Mouse (Mus musculus) c-Kit-positive CD71-positive TER-119-positive erythroid progenitor cells, embryonic 14.5 days (primary cell): Measurements from ENCODE around the gene F5.
"Not testable (repeated sequence)": the region's sequence is repeated elsewhere in the genome, so short reads cannot be mapped to it uniquely, and the experiment has no call there.

ENCODE experiments used
- DNase-seq: peaks from one replicate; pipeline ENCODE4 v3.0.0-alpha.2; 2013; ENCODE audit warnings: low spot score

Gene F5

DNA sequence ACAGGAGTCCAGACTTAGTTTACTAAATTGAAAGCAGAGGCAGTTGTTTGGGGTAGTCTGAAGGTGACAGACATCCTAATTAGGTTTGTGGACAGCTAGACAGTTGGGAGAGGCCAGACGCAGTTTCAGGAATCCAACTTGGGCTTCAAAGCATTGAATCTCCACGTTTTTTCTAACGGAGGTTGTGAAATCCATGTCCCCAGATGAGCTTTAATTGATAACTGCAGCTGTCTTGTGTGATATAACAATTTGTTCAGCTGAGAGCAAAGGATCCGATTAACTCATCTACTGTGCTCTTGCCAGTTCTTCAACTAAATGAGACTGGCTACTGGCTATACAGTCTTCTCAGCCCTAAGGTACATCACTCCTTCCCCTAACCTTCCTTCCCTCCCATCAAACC lies 6.9 kb downstream of the F5 start:
- no peak for DNase-seq

DNA sequence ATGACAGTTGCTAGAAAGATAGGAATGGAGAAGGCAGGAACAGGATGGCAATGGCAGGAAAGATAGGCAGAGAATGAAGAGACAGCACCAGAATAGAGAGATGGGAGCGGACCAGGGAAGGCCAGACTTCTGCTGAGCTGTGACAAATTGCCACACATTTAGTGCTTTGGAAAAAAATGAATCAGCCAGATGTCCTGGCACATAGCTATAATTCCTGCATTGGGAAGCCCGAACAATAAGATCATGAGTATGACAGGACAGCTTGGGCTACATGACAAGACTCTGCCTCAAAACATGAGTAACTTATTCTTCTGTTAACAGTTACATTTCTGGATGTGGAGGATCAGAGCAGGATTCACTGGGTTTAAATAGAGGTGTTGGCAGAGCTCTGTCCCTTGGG lies 8.1 kb downstream of the F5 start:
- DNase-seq = no peak

DNA sequence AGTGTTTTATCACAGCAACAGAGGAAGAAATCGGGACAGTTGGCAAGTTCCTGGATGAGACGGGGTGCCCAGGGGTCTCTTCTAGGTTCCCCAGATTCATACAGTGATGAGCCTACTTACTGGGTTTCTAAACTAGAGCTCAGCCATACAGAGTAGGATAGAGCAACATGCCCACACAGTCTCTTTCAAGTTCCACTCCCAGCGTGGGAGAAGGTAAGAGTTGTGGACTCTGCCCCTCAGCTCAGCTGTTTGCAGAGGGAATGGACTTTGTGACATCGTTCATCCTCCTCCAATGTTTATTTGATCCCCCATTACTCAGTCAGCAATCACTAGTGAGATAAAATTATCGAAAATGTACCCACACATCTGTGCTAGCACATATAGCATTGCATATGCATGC lies 11.1 kb downstream of the F5 start:
- DNase-seq = no peak

DNA sequence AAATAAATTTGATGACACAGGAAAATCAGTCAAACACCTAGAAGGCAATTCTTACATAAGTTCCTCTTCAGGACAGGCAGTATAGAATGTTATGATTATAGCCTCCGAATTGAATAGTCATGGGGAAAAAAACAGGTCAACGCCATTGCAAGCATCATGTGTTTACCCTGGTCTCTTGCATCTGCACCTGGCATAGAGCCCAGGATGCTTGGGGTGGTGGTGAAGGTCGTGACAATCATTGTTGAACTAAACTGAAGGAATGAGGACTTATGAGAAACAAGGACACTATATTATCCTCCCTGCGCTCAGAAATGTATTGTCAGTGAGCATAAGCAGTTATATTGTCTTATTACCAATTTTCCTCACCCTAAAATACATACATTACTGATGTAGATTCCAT lies 17.2 kb downstream of the F5 start:
- DNase-seq = no peak

DNA sequence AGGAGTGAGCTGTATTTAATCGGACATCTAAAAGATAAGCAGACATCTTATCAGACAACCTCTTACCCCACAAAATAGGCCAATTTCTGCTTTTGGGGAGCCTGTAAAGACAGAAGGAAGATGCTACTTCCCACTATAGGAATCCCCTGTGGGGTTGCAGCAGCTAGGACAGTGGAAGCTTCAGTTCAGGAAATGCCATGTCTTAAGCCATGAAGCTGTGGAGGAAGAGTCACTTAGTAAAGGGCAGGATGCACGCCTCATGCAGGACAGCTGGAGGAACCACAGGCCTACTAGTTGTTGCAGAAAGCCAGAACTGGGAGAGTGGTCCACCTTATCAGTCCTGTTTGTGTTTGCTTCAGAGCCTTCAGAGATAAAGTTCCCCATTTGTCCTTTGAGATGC lies 18.8 kb downstream of the F5 start:
- no peak for DNase-seq

DNA sequence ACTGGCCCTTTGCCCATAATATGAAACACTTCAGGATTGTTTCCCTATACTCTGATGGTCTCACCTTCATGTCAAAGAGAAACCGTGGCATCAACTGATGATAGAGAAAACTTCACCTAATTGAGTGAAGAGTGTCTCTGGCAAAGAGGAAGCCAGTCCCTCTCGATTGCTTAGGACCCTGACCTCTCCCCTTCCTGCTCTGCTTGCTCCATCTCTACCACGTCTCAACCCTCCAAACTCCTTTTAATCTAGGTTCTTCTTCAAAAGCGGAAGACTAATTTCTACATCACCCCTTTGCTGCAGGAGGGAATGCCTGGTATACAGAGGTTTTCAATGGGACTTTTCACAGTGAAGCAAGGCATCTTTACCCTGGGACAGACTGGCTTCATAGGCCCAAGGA lies 21.5 kb downstream of the F5 start:
- no peak for DNase-seq

DNA sequence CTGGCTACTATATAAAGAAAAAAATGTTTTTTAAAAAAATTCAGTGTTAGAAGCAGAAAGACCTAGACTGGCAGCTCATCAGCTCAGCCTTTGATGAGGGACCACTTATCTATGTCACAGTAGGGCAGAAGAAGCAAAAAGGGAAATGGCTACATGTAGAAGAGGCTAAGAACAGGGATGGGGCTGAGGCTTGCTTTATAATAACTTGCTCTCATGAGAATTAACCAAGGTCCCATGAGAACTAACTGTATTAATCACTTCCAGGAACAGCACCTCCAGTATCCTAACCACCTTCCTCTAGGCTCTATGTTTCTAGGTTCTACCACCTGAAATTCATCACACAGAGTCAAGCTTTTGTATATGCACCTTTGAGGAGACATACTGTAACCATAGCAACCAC lies 25.2 kb downstream of the F5 start:
- no peak for DNase-seq

DNA sequence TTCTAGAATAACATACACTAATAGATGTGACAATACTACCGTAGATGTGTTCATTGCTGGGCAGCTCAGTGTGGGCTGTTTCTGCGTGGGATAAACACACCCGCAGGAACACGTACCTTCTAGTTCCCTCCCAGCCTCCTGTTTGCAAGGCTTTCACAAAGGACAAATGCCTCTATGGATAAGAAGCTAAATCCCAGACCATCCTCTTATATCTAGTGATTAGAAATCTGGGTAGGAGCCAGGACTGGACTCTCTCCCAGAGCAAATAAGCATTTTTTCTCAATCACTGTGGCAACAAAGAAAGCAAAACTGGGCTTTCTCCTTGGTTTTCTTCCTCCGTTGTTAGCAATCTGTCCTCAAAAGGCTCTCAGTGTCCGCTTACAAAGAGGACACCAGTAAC lies 26.8 kb downstream of the F5 start:
- DNase-seq = no peak

DNA sequence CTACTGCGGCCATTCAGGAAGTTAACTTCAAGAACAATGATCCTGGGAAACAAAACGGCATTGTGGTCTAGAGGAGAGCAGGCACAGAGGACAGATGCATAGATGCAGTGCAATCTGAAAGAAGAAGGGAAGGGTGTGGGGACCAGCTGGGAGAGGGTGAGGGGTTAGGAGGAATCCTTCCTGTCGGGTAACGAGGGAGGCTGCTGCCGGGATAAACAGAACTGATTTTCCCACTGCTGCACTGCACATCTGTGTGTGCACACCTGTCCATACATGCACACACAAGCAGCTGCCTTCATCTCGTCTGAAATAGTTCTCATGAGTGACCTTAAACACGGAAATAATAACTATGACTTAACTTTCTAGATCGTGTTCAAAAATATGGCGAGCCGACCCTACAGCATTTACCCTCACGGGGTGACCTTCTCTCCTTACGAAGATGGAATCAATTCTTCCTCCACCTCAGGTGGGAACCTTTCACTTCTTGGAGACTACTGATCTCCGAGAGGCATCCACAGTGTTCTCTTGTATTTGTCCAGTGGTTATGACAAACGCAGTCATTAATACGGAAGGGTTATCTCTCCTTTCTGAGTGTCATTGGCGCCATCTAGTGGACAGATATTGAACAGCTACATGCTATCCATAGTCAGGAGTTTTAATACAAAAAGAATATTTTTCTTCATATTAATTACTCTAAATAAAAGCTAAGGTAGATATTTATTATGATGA lies 32.7 kb downstream of the F5 start:
- peak; percentile 62 for DNase-seq

DNA sequence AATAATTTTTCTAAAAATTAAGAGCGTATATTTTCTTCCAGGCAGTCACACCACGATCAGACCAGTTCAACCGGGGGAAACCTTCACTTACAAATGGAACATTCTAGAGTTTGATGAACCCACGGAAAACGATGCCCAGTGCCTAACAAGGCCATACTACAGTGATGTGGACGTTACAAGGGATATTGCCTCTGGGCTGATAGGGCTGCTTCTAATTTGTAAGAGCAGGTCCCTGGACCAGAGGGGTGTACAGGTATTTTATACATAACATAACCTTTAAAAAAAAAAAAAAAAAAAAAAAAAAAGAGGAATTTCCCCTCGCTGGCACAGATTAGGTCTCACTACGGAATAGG lies 33.2 kb downstream of the F5 start:
- no peak for DNase-seq

DNA sequence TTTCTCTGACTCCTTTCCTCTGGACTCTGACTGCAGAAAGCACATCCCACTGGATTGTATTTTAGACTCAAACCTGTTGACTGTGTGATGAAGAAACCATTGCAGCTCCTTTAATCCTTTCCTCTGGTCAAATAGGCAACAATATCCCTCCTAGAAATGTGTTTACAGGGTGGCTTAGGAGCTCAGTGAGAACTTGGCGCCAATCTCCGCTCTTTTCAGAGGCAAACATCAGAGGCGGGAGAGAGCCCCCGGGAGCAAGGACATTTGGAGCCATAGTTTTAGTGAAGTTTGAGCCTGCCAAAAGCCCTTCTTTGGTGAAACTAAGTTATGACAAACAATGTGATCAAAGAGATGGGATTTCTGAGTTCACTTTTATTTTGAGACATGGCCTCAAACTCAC lies 33.7 kb downstream of the F5 start:
- no peak for DNase-seq

DNA sequence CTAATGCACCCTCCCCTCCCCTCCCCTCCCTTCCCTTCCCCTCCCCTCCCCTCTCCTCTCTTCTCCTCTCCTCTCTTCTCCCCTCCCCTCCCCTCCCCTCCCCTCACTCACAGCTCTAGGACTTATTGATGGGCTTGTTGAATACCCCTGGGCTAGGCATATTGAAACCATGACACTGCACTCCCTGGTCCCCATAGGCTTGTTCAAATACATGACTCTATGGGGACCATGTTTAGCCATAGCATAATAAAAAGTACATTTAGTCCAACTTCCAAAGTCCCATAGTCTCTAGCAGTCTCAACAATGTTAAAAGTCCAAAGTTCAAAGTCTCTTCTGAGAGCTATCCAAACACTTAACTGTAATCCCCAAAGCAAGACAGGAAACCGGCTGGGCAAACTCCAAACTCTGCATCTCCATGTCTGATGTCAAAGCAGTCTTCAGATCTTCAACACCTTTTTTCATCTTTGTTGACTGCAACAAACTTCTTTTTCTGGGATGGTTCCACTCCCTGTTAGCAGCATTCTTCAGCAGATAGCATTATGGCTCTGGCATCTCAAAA lies 35.4 kb downstream of the F5 start:
- DNase-seq = no peak

DNA sequence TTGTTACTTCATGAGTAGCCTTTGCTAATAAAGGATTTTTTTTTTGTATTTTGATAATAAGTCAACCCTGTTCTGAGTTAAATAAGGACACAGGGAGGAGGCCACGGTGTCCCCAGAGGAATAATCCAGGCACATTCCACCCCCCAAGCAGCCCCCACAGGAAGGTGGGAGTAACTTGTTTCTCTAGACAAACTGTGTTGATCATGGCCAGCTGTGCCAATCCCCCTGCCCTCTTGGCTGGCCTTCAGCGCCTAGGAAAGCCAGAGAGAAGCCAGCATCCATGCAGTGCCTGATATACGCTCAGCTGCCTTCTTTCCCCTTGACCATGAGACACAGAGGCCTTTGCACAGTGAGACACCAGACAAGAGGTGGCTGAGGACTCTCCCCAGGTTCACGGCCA lies 47.9 kb downstream of the F5 start:
- no peak for DNase-seq

DNA sequence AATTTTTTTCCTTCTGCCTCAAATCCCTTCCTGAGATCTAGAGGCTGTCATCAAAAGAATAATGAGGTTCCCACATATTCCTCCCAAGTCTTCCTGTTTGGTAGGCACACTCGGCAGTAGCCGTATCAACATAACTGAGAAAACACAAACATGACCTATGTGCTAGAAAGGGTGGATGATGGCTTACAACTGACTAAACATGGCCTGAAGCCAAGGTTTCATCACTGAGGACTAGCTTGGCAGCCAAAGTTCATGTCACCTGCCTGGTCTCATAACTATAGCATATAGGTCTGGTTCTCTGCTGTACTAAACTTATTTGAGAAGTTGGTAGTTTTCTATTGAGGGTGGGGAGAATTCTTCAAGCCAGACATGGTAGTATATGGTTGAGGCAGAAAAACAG lies 56.8 kb downstream of the F5 start:
- no peak for DNase-seq

DNA sequence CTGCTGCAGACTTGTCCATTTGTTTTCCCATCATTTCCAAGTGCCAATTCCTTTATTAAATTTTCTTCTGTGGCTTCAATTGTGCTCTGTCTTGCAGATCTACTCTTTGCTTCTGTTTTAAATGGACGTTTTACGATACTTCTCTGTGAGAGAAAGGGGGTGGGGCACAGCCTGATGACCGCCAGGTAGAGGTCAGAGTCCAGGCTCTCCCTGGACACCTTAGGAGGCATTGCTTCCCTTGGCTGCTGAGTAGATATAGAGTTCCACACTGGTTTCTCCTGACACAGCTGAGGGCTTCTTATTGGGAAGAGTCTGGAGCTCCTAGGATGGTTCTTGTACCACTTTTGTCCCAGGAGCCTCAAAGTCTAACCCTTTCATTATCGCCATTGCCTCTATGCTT lies 59.3 kb downstream of the F5 start:
- no peak for DNase-seq

DNA sequence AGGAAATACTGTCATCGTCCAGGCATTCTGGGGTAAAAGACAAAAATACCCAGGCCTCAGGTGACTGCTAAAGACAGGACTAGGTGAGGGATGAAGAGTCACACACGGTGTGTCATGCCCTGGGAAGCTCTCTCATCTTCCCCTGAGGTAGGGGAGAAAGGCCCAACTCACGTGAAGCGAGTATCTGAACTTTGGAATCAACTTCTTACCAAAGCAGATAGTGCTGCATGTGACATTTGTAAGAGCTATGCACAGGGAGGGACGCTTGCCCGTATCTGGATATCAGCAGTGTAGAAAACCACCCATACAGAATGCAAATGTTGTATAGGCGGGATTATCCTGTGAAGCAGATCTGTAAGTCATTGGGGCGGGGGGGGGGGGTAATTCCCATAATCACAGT lies 61.0 kb downstream of the F5 start:
- DNase-seq = no peak

DNA sequence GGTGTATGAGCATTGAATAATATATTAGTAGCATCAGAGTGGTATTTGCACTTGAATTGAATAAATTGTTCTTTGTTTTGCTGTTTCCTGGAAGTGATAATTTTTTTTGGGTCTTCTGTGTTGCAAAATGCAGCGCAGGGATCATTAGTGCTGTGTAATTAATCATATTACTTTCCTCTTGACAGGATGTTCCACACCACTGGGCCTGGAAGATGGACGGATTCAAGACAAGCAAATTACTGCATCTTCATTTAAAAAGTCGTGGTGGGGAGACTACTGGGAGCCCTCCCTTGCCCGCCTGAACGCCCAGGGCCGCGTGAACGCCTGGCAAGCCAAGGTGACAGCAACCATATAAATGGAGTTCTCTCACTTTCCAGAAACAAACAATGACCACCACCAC lies 62.6 kb downstream of the F5 start:
- DNase-seq = no peak

DNA sequence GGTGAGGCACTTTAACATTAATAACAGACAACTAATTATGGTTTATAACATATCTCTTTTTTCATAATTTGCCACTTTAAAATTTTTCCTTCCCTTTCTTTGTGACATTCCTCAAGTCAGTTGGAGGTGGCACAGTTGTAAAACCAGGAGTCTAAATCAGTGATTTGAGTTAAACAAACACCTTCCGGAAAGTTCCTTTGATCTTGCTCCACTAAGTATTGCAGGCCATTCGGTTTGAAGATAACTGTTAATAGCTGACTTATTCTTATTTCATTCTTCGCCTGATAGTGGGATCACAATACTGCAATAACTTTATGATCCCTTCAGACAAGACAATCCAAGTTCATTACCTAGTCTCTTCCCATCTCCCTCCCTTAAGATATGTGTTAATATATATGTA lies 63.5 kb downstream of the F5 start:
- DNase-seq = no peak

DNA sequence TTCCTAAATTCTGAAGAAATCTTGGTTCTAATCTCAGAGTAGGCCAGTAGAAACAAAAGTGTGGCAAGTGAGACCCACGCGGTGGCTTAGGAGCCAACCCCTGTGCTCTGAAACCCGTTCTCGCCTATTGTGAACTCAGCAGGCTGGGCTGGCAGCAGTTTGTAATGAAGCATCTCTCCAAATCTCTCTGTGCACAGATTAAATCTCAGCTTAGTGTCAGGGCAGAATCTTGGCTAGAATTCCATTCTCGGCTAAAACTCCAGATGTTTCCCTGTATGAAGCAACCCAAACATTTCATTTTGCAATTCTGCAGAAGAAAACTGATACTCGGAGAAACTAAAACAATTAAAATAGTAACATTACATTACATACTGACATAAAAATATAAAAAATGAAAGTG lies 63.9 kb downstream of the F5 start:
- DNase-seq = no peak

DNA sequence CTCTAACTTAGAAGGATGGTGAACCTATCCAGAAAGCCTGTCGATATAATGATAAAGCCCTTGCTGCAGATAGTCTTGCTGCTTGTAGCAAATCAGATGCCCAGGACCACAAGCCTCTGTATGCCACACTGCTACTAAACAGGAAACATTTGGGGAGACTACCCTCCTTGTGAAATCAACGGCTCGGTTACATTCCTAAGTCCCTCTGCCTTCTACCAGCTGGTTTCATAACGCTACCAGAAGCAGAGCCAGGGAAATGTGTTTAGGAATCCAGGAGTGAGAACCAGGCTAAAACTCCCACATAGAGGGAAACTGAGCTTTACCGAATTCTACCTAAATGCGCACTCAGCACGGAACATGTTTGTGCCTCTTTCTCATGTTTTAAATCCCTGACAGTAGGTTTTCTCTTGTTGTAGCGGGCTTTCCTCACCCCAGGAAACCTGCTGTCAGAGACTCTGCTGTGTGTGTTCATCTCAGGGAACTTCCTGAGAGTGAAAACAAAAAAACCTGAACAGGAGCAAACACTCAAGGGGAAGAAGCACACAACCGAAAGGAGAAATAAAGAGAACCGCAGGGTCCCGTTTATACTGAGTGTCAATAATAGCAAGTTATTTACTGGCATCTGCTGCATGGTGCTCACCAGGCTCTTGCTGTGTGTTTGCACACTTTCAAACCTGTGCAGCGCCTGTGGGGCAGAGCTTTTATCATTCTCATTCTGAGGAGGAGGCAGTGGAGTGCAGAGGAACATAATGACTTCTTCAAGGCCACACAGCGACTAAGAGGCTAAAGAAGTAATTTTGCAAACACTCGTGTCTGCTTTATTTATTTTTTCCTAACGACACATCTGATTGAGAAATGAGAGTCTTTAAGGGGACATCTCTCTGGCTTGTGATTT lies 66.4 kb downstream of the F5 start:
- DNase-seq = no peak

DNA sequence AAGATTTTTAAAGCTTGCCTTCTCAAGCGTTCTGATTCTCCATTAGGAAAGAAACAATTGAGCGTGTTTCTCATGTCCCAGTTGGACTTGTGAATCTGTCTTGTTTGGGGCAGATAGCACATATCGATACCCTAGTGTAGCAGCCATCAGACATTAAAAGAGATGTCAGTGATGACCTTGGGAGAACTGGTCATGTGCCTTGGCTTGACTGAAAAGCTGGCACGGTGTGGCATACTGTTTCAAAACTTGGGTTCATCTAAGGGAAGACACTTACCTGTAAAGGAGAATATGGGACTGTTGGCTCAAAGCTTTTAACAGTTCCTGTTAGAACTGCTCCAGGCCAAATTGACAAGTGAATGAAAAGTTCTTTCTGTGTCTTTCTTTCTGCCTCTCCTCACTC lies 68.6 kb downstream of the F5 start:
- DNase-seq = no peak

DNA sequence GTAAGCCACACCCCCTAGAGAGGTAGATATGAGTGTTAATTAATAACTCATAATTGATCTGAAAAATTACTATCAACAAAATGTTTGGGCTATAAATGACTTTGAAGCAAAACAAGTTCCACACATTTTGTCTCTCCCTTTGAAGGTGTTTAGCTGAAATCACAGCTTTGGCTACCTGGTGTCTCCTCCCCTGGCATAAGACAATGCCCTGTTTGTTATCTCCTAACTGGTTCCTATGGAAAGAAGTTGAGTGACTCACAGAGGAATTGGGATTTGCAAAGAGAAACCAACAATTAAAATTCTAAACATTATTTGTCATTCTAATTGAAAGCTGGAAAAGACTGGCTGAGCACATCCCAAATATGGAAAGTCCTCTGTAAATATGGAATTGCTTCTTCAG lies 71.5 kb downstream of the F5 start:
- no peak for DNase-seq

DNA sequence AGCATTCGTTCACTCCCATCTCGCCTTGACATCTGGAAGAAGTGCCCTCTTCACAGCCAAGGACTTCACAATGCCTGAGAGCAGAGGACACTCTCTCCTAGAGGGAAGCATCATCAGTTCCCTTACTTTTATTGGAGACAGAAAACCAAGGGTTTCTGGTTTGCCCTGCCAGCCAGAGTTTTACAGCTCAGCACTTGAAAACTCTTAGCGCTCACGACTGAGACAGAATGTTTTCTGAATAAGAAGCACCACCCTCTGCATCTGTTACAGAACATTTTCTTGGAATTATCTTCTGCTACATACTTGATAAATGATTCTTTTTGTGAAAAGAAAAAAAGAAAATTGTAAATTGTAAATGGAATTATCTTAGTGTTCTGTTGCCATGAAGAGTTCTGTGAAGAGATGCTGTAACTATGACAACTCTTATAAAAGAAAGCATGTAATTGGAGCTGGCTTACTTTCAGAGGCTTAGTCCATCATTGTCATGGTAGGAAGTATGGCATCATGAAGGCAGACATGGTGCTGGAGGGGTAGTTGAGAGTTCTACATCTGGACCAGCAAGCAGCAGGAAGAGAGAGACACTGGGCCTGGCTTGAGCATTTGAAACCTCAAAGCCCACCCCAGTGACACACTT lies 80.4 kb downstream of the F5 start:
- DNase-seq = not testable (repeated sequence)
